Mouse (Mus musculus) lung, postnatal 0 days (tissue): ENCODE data around the gene Map7. TPM values are rescaled to one million over a fixed set of nuclear protein-coding genes. Genes with fewer than 3 reads are reported as not detected.

ENCODE experiments used
- ATAC-seq: fragments of 200-750 bp; cut with Nextera tagmentation; 2 replicates; pipeline ENCODE4 v1.8.0; 2017; ENCODE audit warnings: moderate library complexity
- DNase-seq: peaks from one replicate; pipeline ENCODE4 v3.0.0-alpha.2; 2016; ENCODE audit warnings: low spot score
- H3K27ac ChIP-seq: fragments of 300-500 bp; sonication (generic); 2 replicates; pipeline ENCODE4 v1.5.1; 2014; ENCODE audit warnings: antibody characterized with exemption, mild to moderate bottlenecking, low read length, mixed read lengths
- H3K27me3 ChIP-seq: fragments of 300-500 bp; sonication (generic); replicated peaks from 2 replicates; pipeline ENCODE4 v1.6.1; 2014; ENCODE audit warnings: low read length, mixed read lengths; ENCODE audit not compliant: insufficient read depth
- H3K36me3 ChIP-seq: fragments of 300-500 bp; sonication (generic); 2 replicates; pipeline ENCODE4 v1.6.1; 2014; ENCODE audit warnings: low read length, mixed read lengths; ENCODE audit not compliant: insufficient read depth
- H3K4me1 ChIP-seq: fragments of 300-500 bp; sonication (generic); 2 replicates; pipeline ENCODE4 v1.6.1; 2014; ENCODE audit warnings: antibody characterized with exemption, low read depth, low read length, mixed read lengths; ENCODE audit not compliant: insufficient read depth
- H3K4me2 ChIP-seq: fragments of 300-500 bp; sonication (generic); replicated peaks from 2 replicates; pipeline ENCODE4 v1.6.1; 2014; ENCODE audit warnings: low read depth, mild to moderate bottlenecking, low read length, moderate library complexity, mixed read lengths
- H3K4me3 ChIP-seq: fragments of 300-500 bp; sonication (generic); 2 replicates; pipeline ENCODE4 v1.5.1; 2014; ENCODE audit warnings: low read depth, low read length
- H3K9ac ChIP-seq: fragments of 300-500 bp; sonication (generic); replicated peaks from 2 replicates; pipeline ENCODE4 v1.6.1; 2014; ENCODE audit warnings: low read depth, mild to moderate bottlenecking
- H3K9me3 ChIP-seq: fragments of 300-500 bp; sonication (generic); 2 replicates; pipeline ENCODE4 v1.6.1; 2016; ENCODE audit warnings: low read length, mixed read lengths
- CTCF ChIP-seq: IDR thresholded peaks from 2 replicates; pipeline ENCODE4 v1.5.1; 2016; ENCODE audit warnings: antibody characterized with exemption, mild to moderate bottlenecking
- EP300 ChIP-seq: IDR thresholded peaks from 2 replicates; pipeline ENCODE4 v1.6.1; 2016; ENCODE audit warnings: antibody characterized with exemption, mild to moderate bottlenecking, control low read depth
- WGBS: fragments of 180-500 bp; shearing (Covaris S2); extraction: QIAGEN DNeasy Blood & Tissue Kit; methylation state at CpG from one replicate; pipeline ENCODE4 v1.1.7; 2014; 5-methylcytosine and 5-hydroxymethylcytosine counted together
- polyA plus RNA-seq: library from polyadenylated mRNA; unstranded; fragments of >200 nt; fragmentation: Nextera tagmentation; extraction: Ambion mirVana; gene quantifications from 2 replicates; pipeline ENCODE4 v1.2.1, GENCODE M21; 2015

The Map7 gene
- polyA plus RNA-seq, 1 experiment from 2014 or later: 12.9 TPM

DNA sequence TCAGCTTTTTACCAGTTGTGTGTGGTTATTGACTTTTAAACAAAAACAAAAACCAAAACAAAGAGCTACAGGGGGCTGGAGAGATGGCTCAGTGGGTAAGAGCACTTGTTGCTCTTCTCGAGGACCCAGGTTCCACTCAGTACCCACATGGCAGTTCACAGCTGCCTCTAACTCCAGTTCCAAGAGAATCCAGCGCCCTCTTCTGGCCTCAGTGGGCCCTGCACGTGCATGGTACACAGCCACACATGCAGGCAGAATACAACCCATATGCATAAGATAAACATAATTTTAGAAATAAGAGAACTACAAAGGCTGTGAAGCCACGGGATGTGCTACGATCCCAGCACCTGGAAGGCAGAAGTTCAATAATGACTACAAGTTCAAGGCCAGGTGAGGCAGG lies 147.7 kb downstream of the Map7 start:
- H3K27me3 ChIP-seq: no peaks in the 10 kb centered on the region
- no peak overlapping the region for H3K9ac ChIP-seq
- no peaks in the 10 kb centered on the region for H3K9me3 ChIP-seq
- DNase-seq (no peak), ATAC-seq (no peak)
- WGBS: 60% methylated on average over 5 of the region's 5 CpGs
- H3K4me1 ChIP-seq: no peaks in the 10 kb centered on the region
- peak; percentile 33 for TF ChIP-seq CTCF
- TF ChIP-seq EP300: no peak
- H3K4me2 ChIP-seq: no peak overlapping the region
- no peak overlapping the region for H3K27ac ChIP-seq
- H3K4me3 ChIP-seq: no peak overlapping the region
- H3K36me3 ChIP-seq: no peaks in the 10 kb centered on the region

DNA sequence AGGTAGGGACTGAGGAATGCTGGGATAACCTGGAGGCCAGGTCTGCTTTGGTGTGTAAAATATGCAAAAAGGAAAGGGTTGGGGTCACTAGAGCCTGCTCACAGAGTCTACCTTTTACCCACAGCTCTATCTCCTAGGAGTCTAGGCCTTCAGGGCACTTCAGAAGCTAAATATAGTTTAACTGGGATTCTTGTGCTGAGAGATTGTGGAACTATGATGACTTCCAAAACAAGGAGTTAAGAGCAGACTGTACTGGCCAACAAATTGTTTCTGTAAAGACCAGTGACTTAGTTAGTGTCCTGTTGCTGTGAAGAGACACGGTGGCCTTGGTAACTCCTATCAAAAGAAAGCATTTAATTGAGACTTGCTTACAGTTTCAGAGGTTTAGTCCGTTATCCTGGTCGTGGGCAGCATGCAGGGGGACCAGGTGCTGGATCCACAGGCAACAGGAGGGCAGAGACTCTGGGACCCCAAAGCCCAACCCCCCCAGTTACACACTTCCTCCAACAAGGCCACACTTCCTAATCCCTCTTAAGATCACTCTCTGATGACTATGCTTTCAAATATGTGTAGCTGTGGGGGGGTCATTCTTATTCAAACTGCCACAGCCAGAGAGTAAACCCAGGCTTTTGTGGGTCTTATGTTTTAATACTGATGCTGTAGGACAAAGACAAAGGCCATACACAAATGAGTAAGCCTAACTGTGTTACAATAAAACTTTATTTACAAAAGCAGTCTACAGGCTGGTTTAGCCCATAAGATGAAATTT lies 150.1 kb downstream of the Map7 start:
- Histone ChIP-seq H3K4me1 (no peaks in the 10 kb centered on the region), H3K27ac (no peak overlapping the region), H3K9me3 (no peaks in the 10 kb centered on the region), H3K36me3 (no peaks in the 10 kb centered on the region), H3K27me3 (no peaks in the 10 kb centered on the region), H3K4me2 (no peak overlapping the region), H3K4me3 (no peak overlapping the region), H3K9ac (no peak overlapping the region)
- ATAC-seq (no peak), DNase-seq (no peak)
- no peak for TF ChIP-seq EP300
- TF ChIP-seq CTCF: no peak
- 60% methylated on average over 3 of the region's 3 CpGs for WGBS

DNA sequence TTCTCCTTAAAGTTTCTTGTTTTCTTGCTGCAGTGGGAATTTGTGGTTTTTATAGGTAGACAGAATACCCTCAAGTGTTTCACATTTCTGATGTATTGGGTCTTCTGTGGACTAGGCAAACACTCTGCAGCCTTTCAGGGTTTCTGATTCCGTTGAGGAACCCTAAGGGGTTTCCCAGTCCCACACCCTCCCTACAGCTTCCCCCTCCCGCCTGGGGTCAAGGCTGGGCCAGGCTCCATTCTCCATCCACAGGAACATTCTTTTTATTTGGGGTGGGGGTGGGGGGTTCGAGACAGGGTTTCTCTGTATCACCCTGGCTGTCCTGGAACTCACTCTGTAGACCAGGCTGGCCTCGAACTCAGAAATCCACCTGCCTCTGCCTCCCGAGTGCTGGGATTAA lies 150.8 kb downstream of the Map7 start:
- Histone ChIP-seq H3K9me3 (no peaks in the 10 kb centered on the region), H3K9ac (no peak overlapping the region), H3K4me3 (no peak overlapping the region), H3K4me2 (no peak overlapping the region), H3K27ac (no peak overlapping the region), H3K36me3 (no peaks in the 10 kb centered on the region), H3K4me1 (no peaks in the 10 kb centered on the region), H3K27me3 (no peaks in the 10 kb centered on the region)
- DNase-seq: no peak
- 63% methylated on average over 5 of the region's 5 CpGs for WGBS
- no peak for ATAC-seq
- TF ChIP-seq CTCF (no peak), EP300 (no peak)

DNA sequence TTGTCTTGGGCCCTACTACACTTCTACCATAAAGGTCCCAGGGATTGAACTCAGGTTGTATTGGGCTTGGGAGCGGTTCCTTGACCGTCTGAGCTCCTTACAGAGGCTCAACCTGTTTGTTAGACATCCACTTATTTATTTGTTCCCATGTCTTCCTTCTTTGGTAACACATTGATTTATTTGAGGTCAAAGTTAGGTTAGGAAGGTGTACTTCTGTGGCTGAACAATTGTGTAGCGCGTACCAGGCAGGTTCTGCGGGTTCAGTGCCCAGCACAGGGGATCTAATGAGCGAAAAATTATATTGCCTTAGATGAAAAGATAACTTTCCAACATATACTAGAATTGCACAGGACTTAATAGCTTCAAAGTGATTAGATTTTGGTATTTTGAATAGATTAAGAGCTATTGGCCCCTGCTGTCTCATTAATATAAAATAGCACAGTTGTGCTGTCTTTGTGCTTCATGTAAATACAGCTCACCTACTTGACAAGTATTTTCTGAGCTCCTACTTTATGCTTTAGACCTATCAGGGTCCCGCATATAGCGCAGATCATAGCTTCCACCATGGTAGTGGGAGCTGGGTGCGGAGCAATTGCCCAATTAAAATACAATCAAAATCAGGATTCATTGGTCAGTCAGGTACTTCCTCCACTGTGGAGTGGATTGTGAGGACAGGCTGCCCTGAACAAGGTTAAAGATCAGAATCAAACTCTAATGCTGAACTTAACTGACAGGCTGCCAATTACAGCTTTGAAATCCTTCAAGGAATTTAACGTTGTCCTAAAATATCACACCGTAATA lies 162.9 kb downstream of the Map7 start:
- TF ChIP-seq CTCF: no peak
- TF ChIP-seq EP300: no peak
- H3K27ac ChIP-seq: peak overlapping the region; percentile 99
- no peak for ATAC-seq
- no peaks in the 10 kb centered on the region for H3K27me3 ChIP-seq
- peak overlapping the region; percentile 60 for H3K4me2 ChIP-seq
- peak overlapping the region; percentile 80 for H3K4me3 ChIP-seq
- no peaks in the 10 kb centered on the region for H3K9me3 ChIP-seq
- peak; percentile 35 for DNase-seq
- H3K9ac ChIP-seq: peak overlapping the region; percentile 62
- 42% methylated on average over 11 of the region's 11 CpGs for WGBS
- H3K4me1 ChIP-seq: peaks cover 4% of the 10 kb centered on the region; the same call in 1 of the 2 replicates
- H3K36me3 ChIP-seq: no peaks in the 10 kb centered on the region

DNA sequence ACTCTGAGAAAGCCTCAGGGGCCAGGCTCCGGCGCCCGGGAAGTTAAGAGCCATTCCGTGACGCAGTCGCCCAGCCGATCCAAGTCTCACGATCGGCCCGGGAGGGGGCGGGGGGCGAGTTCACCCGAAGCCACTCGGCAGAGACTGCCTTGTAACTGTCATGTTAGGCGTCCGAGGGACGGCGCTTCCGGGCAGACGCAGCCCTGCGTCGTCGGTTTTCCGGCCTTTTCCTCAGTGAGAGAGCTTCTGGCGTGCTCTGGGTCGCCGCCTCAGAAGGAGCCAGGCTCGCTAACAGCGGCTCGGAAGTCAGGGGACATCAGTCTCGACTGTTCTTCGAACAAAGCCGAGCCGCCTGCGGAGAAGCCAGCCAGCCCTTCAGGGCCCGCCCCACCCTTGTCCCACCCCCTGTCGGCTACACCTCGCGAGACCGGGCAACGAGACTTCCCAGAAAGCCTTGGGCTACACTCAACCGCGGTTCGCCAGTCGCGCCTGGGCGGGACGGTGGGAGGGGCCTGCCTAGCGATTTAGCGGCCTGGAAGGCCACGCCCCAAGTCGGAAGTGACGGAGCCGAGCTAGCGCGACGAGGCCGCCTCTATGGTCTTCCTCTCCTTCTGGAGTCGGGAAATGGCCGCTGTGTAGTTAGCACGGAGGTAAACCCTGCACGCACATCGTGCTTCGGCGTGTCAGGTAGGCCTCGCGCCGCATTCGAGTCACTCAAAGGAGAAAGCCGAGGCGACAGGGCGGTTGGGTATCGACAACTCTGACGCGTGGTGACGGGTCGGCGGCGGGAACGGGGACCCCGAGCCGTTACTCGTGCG lies 163.9 kb downstream of the Map7 start, which contains the start of gene Bclaf1:
TSS of gene Bclaf1 (plus strand) at position 552 of the 818 bp plus-strand sequence.
- Histone ChIP-seq H3K9ac (peak within 1 kb of the TSS; percentile 86), H3K27me3 (no peaks in the 10 kb centered on the region), H3K9me3 (no peaks in the 10 kb centered on the region), H3K4me3 (peak within 1 kb of the TSS; percentile 80), H3K4me1 (peaks cover 4% of the 10 kb centered on the region; the same call in 1 of the 2 replicates), H3K27ac (peak within 1 kb of the TSS; percentile 99), H3K36me3 (no peaks in the 10 kb centered on the region), H3K4me2 (peak within 1 kb of the TSS; percentile 73)
- peak; percentile 98 for ATAC-seq
- peak; percentile 100 for DNase-seq
- no peak for TF ChIP-seq CTCF
- peak; percentile 88 for TF ChIP-seq EP300
- WGBS: 1% methylated on average over 76 of the region's 84 CpGs
